25 mouse cellular contexts compared by ENCODE assay signal in genomic region chr6:17829981-17830380, GRCm38 (mm10).
DNase-seq lines count a peak whose midpoint lies in the region; ATAC-seq lines count a peak whose summit lies in the region.
"Had no signal": no experiment of that assay in that cellular context is flagged by ENCODE, and none has a peak within 500 bp of the region (broad histone marks: within the 10 kb centered on the region; RNA-seq: fewer than 3 reads in every experiment).

No protein-coding gene starts in this region.

- no peak overlapping the region for H3K27ac ChIP-seq in liver, embryonic 12.5 days
- no peak overlapping the region for H3K27ac ChIP-seq in liver, embryonic 11.5 days (ENCODE audit: low read depth, low read length)
- H3K27ac ChIP-seq in midbrain, embryonic 16.5 days (ENCODE audit: low read length) = no peak overlapping the region
- H3K27ac ChIP-seq in midbrain, embryonic 11.5 days (ENCODE audit: low read depth, low read length) = no peak overlapping the region
- H3K27ac ChIP-seq: embryonic facial prominence, embryonic 10.5 days; embryonic facial prominence, embryonic 12.5 days; forebrain, embryonic 13.5 days; forebrain, embryonic 15.5 days had no signal

- no peak overlapping the region for H3K9ac ChIP-seq in liver, embryonic 12.5 days
- no peak overlapping the region for H3K9ac ChIP-seq in liver, embryonic 11.5 days (ENCODE audit: low read depth, low read length)
- H3K9ac ChIP-seq in midbrain, embryonic 16.5 days (ENCODE audit: low read depth, low read length) = no peak overlapping the region
- no peak overlapping the region for H3K9ac ChIP-seq in midbrain, embryonic 11.5 days (ENCODE audit: low read length)
- H3K9ac ChIP-seq: embryonic facial prominence, embryonic 12.5 days; forebrain, embryonic 13.5 days; forebrain, embryonic 15.5 days; forebrain, postnatal 0 days had no signal

- no peak overlapping the region for H3K4me3 ChIP-seq in liver, embryonic 12.5 days
- no peak overlapping the region for H3K4me3 ChIP-seq in liver, embryonic 11.5 days (ENCODE audit: low read depth, low read length)
- no peak overlapping the region for H3K4me3 ChIP-seq in midbrain, embryonic 16.5 days (ENCODE audit: low read depth, low read length)
- no peak overlapping the region for H3K4me3 ChIP-seq in midbrain, embryonic 11.5 days (ENCODE audit: low read depth, low read length)
- H3K4me3 ChIP-seq: embryonic facial prominence, embryonic 10.5 days; embryonic facial prominence, embryonic 12.5 days; erythroblast, embryonic 14.5 days; forebrain, embryonic 13.5 days; forebrain, embryonic 15.5 days had no signal

- no peak for DNase-seq in liver, embryonic 11.5 days (ENCODE audit: low spot score)
- DNase-seq in midbrain, embryonic 11.5 days (ENCODE audit: low spot score, missing footprints) = no peak
- DNase-seq in lung, postnatal 36 days = no peak
- DNase-seq: adrenal gland, adult 8-10 months; adrenal gland, postnatal 14 days; adrenal gland, postnatal 36 days; B cell, adult 2 months; cerebellum, adult 11-12 months; cerebellum, adult 2 months; cerebellum, adult 9-10 months; cerebellum, postnatal 10 days; cerebellum, postnatal 25 days; forebrain, postnatal 0 days had no signal

- H3K4me2 ChIP-seq in liver, embryonic 12.5 days = no peak overlapping the region
- no peak overlapping the region for H3K4me2 ChIP-seq in liver, embryonic 11.5 days
- no peak overlapping the region for H3K4me2 ChIP-seq in midbrain, embryonic 16.5 days (ENCODE audit: low read length)
- H3K4me2 ChIP-seq in midbrain, embryonic 11.5 days = no peak overlapping the region
- H3K4me2 ChIP-seq: embryonic facial prominence, embryonic 12.5 days; forebrain, embryonic 13.5 days; forebrain, embryonic 15.5 days had no signal

- ATAC-seq in liver, embryonic 12.5 days = peak; percentile 60; the same call in 1 of the 2 replicates
- no peak for ATAC-seq in liver, embryonic 11.5 days (replicated peaks; ENCODE audit: low FRiP score)
- peak; percentile 30; the same call in 1 of the 2 replicates for ATAC-seq in midbrain, embryonic 16.5 days
- ATAC-seq in midbrain, embryonic 11.5 days (ENCODE audit: low FRiP score) = no peak
- ATAC-seq: activated CD4-positive, CD25-positive, alpha-beta regulatory T cell, adult 4 months; CD4-positive, CD25-positive, alpha-beta regulatory T cell, adult 4 months; forebrain, embryonic 13.5 days; forebrain, embryonic 15.5 days; forebrain, postnatal 0 days; Patski had no signal

- peaks cover 5% of the 10 kb centered on the region for H3K4me1 ChIP-seq in liver, embryonic 12.5 days
- no peaks in the 10 kb centered on the region for H3K4me1 ChIP-seq in liver, embryonic 11.5 days (replicated peaks; ENCODE audit: control insufficient read depth, insufficient read depth, low read length)
- no peaks in the 10 kb centered on the region for H3K4me1 ChIP-seq in midbrain, embryonic 16.5 days (ENCODE audit: control insufficient read depth, insufficient read depth, low read length)
- H3K4me1 ChIP-seq in midbrain, embryonic 11.5 days (ENCODE audit: control insufficient read depth, insufficient read depth, low read length) = no peaks in the 10 kb centered on the region
- H3K4me1 ChIP-seq: embryonic facial prominence, embryonic 10.5 days; embryonic facial prominence, embryonic 12.5 days; forebrain, embryonic 13.5 days; forebrain, embryonic 15.5 days had no signal

- H3K9me3 ChIP-seq in liver, embryonic 12.5 days (replicated peaks) = no peaks in the 10 kb centered on the region
- no peaks in the 10 kb centered on the region for H3K9me3 ChIP-seq in liver, embryonic 11.5 days (ENCODE audit: control insufficient read depth, low read length)
- H3K9me3 ChIP-seq in midbrain, embryonic 16.5 days (replicated peaks; ENCODE audit: control insufficient read depth, low read length, poor library complexity, severe bottlenecking) = no peaks in the 10 kb centered on the region
- H3K9me3 ChIP-seq in midbrain, embryonic 11.5 days (ENCODE audit: control insufficient read depth, low read length) = no peaks in the 10 kb centered on the region; the same call in 1 of the 2 replicates
- H3K9me3 ChIP-seq: G1E had no signal

- no peaks in the 10 kb centered on the region for H3K27me3 ChIP-seq in liver, embryonic 12.5 days (replicated peaks)
- H3K27me3 ChIP-seq in liver, embryonic 11.5 days (replicated peaks; ENCODE audit: control insufficient read depth, insufficient read depth, low read length) = no peaks in the 10 kb centered on the region
- H3K27me3 ChIP-seq in midbrain, embryonic 16.5 days (ENCODE audit: control insufficient read depth, insufficient read depth, low read depth, low read length) = no peaks in the 10 kb centered on the region
- no peaks in the 10 kb centered on the region for H3K27me3 ChIP-seq in midbrain, embryonic 11.5 days (ENCODE audit: control insufficient read depth, insufficient read depth, low read length)
- H3K27me3 ChIP-seq: CH12.LX; embryonic facial prominence, embryonic 12.5 days; forebrain, embryonic 13.5 days; forebrain, embryonic 15.5 days; Patski had no signal

- WGBS in liver, embryonic 12.5 days (ENCODE audit: insufficient replicate concordance) = 79% methylated on average over 1 of the region's 1 CpGs
- WGBS in liver, embryonic 11.5 days = 92% methylated on average over 1 of the region's 1 CpGs
- WGBS in midbrain, embryonic 16.5 days = 100% methylated on average over 1 of the region's 1 CpGs
- 92% methylated on average over 1 of the region's 1 CpGs for WGBS in midbrain, embryonic 11.5 days

- peaks cover 7% of the 10 kb centered on the region; the same call in 1 of the 2 replicates for H3K36me3 ChIP-seq in liver, embryonic 12.5 days
- H3K36me3 ChIP-seq in liver, embryonic 11.5 days (ENCODE audit: control insufficient read depth, insufficient read depth, low read length) = peaks cover 5% of the 10 kb centered on the region; the same call in 1 of the 2 replicates
- peaks cover 3% of the 10 kb centered on the region for H3K36me3 ChIP-seq in midbrain, embryonic 16.5 days (ENCODE audit: control insufficient read depth, insufficient read depth, low read length)
- H3K36me3 ChIP-seq in midbrain, embryonic 11.5 days (ENCODE audit: control insufficient read depth, insufficient read depth, low read length) = 0 out of 2 replicates have a peak, but pooled peaks cover 2% of the 10 kb centered on the region
- H3K36me3 ChIP-seq: embryonic facial prominence, embryonic 12.5 days had no signal

Comparison
In these comparisons a context has a peak if more than half of its experiments do, and no peak if none do; other contexts are left out.
1. ATAC-seq: peak in liver, embryonic 12.5 days (single experiment) and midbrain, embryonic 16.5 days (single experiment); none in liver, embryonic 11.5 days (single experiment) and midbrain, embryonic 11.5 days (single experiment).